Mouse (Mus musculus): ENCODE measurements around the gene Zfp369.
"Not testable (repeated sequence)": the region's sequence is repeated elsewhere in the genome, so short reads cannot be mapped to it uniquely, and the experiment has no call there.

DNA sequence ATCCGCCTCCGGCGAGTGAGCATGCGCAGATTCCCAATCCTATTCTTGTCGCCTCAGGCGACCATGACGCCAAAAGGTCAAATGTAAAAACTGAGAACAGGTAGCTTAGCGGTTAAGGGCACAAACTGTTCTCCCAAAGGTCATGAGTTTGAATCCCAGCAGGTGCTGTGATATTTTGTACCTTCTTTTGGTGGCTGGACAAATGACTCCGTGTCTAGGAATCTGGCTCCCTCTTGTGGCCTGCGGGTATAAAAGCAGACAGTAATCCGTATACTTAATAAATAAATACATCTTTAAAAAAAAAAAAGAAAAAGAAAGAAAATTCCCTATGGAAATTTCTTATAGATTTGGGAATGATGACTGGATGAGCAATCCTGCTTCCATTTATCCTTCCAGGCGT lies 32.2 kb downstream of the Zfp369 start:
- TF ChIP-seq CTCF (IDR thresholded peaks at IDR 0.05; ENCODE audit: borderline replicate concordance, insufficient read depth, low read depth, low read length), result peak; percentile 2; the same call in 1 of the 2 replicates
- not testable (repeated sequence) for TF ChIP-seq POLR2A (IDR thresholded peaks at IDR 0.05; ENCODE audit: borderline replicate concordance, insufficient read depth, low read length)

Data from cerebellum, adult 2 months (tissue).